Mouse (Mus musculus): ENCODE results near the gene Ms4a10.

DNA sequence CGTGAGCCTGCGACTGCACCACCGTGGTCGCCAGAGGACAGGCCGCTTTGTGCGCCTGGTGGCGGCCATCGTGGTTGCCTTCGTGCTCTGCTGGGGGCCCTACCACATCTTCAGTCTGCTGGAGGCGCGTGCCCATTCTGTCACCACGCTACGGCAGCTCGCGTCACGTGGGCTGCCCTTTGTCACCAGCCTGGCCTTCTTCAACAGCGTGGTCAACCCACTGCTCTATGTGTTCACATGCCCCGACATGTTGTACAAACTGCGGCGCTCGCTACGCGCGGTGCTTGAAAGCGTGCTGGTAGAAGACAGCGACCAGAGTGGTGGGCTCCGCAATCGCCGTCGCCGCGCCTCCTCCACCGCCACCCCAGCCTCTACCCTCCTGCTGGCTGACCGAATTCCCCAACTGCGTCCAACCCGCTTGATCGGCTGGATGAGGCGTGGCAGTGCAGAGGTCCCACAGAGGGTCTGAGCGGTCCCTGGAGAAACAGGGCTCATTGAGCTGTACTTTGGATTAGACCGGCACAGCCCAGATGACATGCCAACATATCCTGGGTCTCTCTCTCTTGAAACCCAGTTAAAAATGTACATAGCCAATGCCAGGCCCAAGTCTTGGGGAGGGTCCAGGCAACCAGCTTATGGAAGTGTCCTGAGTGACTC lies 33.5 kb downstream of the Ms4a10 start:
- TF ChIP-seq CTCF (IDR thresholded peaks at IDR 0.05): no peak
- no peak for TF ChIP-seq EP300 (IDR thresholded peaks at IDR 0.05)
